8 mouse cellular contexts compared by ENCODE assay signal in genomic region chr10:93325804-93326740, GRCm38 (mm10). TPM values are rescaled to one million over a fixed set of nuclear protein-coding genes. Genes with fewer than 3 reads are reported as not detected.
DNase-seq lines count a peak whose midpoint lies in the region; ATAC-seq lines count a peak whose summit lies in the region.

No protein-coding gene starts in this region.

- peak overlapping the region; percentile 75 for H3K27ac ChIP-seq in lung, embryonic 16.5 days (ENCODE audit: low read length)
- no peak overlapping the region for H3K27ac ChIP-seq in forebrain, embryonic 11.5 days (ENCODE audit: low read depth, low read length)
- no peak overlapping the region for H3K27ac ChIP-seq in midbrain, embryonic 15.5 days

- no peaks in the 10 kb centered on the region for H3K36me3 ChIP-seq in lung, embryonic 16.5 days (ENCODE audit: control insufficient read depth, insufficient read depth, low read length)
- H3K36me3 ChIP-seq in forebrain, embryonic 11.5 days (ENCODE audit: control insufficient read depth, insufficient read depth, low read length), result no peaks in the 10 kb centered on the region
- H3K36me3 ChIP-seq in midbrain, embryonic 15.5 days (replicated peaks), result no peaks in the 10 kb centered on the region

- WGBS in lung, embryonic 16.5 days, result 58% methylated on average over 12 of the region's 12 CpGs
- 81% methylated on average over 12 of the region's 12 CpGs for whole genome bisulfite sequencing in forebrain, embryonic 11.5 days
- 80% methylated on average over 12 of the region's 12 CpGs for WGBS in midbrain, embryonic 15.5 days

- H3K4me2 ChIP-seq in lung, embryonic 16.5 days (ENCODE audit: low read depth, low read length), result 0 out of 2 replicates have a peak overlapping the region, but pooled peaks have one; percentile 3
- H3K4me2 ChIP-seq in forebrain, embryonic 11.5 days (ENCODE audit: low read depth, low read length, severe bottlenecking), result no peak overlapping the region
- no peak overlapping the region for H3K4me2 ChIP-seq in midbrain, embryonic 15.5 days

- H3K4me1 ChIP-seq in lung, embryonic 16.5 days (replicated peaks; ENCODE audit: control insufficient read depth, insufficient read depth, low read length), result peaks cover 8% of the 10 kb centered on the region; the same call in 1 of the 2 replicates
- no peaks in the 10 kb centered on the region for H3K4me1 ChIP-seq in forebrain, embryonic 11.5 days (replicated peaks; ENCODE audit: control insufficient read depth, insufficient read depth, low read length)
- H3K4me1 ChIP-seq in midbrain, embryonic 15.5 days, result no peaks in the 10 kb centered on the region

- ATAC-seq in CD4-positive, CD25-positive, alpha-beta regulatory T cell, adult 4 months, result peak; percentile 30
- peak; percentile 87 for ATAC-seq in lung, embryonic 16.5 days (ENCODE audit: low read depth)
- no peak for ATAC-seq in forebrain, embryonic 11.5 days (replicated peaks; ENCODE audit: low FRiP score)
- no peak for ATAC-seq in midbrain, embryonic 15.5 days (replicated peaks)

- H3K4me3 ChIP-seq in lung, embryonic 16.5 days (ENCODE audit: low read length), result no peak overlapping the region
- no peak overlapping the region for H3K4me3 ChIP-seq in forebrain, embryonic 11.5 days (ENCODE audit: low read depth, low read length)
- no peak overlapping the region for H3K4me3 ChIP-seq in midbrain, embryonic 15.5 days

- H3K27me3 ChIP-seq in lung, embryonic 16.5 days (ENCODE audit: control insufficient read depth, insufficient read depth, low read depth, low read length), result no peaks in the 10 kb centered on the region
- no peaks in the 10 kb centered on the region for H3K27me3 ChIP-seq in forebrain, embryonic 11.5 days (ENCODE audit: control insufficient read depth, insufficient read depth, low read length)
- H3K27me3 ChIP-seq in midbrain, embryonic 15.5 days (replicated peaks), result no peaks in the 10 kb centered on the region

- H3K9ac ChIP-seq in lung, embryonic 16.5 days (ENCODE audit: low read length), result no peak overlapping the region
- H3K9ac ChIP-seq in forebrain, embryonic 11.5 days (ENCODE audit: low read length), result no peak overlapping the region
- H3K9ac ChIP-seq in midbrain, embryonic 15.5 days, result no peak overlapping the region

- H3K9me3 ChIP-seq in lung, embryonic 16.5 days (ENCODE audit: control insufficient read depth, low read length), result no peaks in the 10 kb centered on the region
- no peaks in the 10 kb centered on the region for H3K9me3 ChIP-seq in forebrain, embryonic 11.5 days (ENCODE audit: control insufficient read depth, low read length)
- H3K9me3 ChIP-seq in midbrain, embryonic 15.5 days, result no peaks in the 10 kb centered on the region

- DNase-seq in adipocyte (ENCODE audit: low spot score), result peak; percentile 25
- DNase-seq in kidney, adult 11 months, result peak; percentile 46
- DNase-seq in urinary bladder, adult 18-20 months (ENCODE audit: low spot score in 2 of 2), result no peak
- no peak for DNase-seq in forebrain, embryonic 11.5 days (ENCODE audit: low spot score)
- DNase-seq in cerebellum, postnatal 10 days, result no peak

RNA-seq across cellular contexts. Expression of gene Elk3, which starts 15.1 kb away (rescaled TPM):
- 10 to 100 TPM; 26.0 to 26.3 TPM for polyA plus RNA-seq in CD4-positive, CD25-positive, alpha-beta regulatory T cell, adult 4 months (2017; shearing (Covaris generic))
- polyA plus RNA-seq in lung, embryonic 16.5 days (2015; fragmentation: Nextera tagmentation; extraction: Ambion mirVana), result 44.9 and 48.0 TPM in 2 replicates
- polyA plus RNA-seq in forebrain, embryonic 11.5 days (2014; fragmentation: Nextera tagmentation; extraction: Ambion mirVana), result 13.8 and 16.5 TPM in 2 replicates
- 7.5 and 7.9 TPM in 2 replicates for polyA plus RNA-seq in midbrain, embryonic 15.5 days (2015; fragmentation: Nextera tagmentation; extraction: Ambion mirVana)

Comparison
In these comparisons a context has a peak if more than half of its experiments do, and no peak if none do; other contexts are left out.
1. ATAC-seq: peak in CD4-positive, CD25-positive, alpha-beta regulatory T cell, adult 4 months (single experiment) and lung, embryonic 16.5 days (single experiment); none in forebrain, embryonic 11.5 days (single experiment) and midbrain, embryonic 15.5 days (single experiment).
2. DNase-seq: peak in adipocyte (single experiment) and kidney, adult 11 months (single experiment); none in urinary bladder, adult 18-20 months (0 of 2), forebrain, embryonic 11.5 days (single experiment) and cerebellum, postnatal 10 days (0 of 2).